Mouse (Mus musculus) G1E (cell line): Measurements from ENCODE around the gene Car10. TPM values are rescaled to one million over a fixed set of nuclear protein-coding genes. Genes with fewer than 3 reads are reported as not detected.

Experiments used
- ATAC-seq: 2 replicates; pipeline ENCODE4 v1.8.0; 2016; ENCODE audit warnings: mild to moderate bottlenecking; ENCODE audit not compliant: insufficient number of reproducible peaks, poor library complexity, low FRiP score, severe bottlenecking; ENCODE audit errors: extremely low read depth
- DNase-seq: peaks from one replicate; pipeline ENCODE4 v3.0.0; 2012; ENCODE audit warnings: low spot score
- H3K27me3 ChIP-seq: 2 replicates; pipeline ENCODE4 v1.6.1; 2012; ENCODE audit warnings: mild to moderate bottlenecking, low read length, inconsistent platforms; ENCODE audit not compliant: insufficient read depth
- H3K36me3 ChIP-seq: replicated peaks from 2 replicates; pipeline ENCODE3; 2012; ENCODE audit warnings: mild to moderate bottlenecking, inconsistent platforms
- H3K4me1 ChIP-seq: 2 replicates; pipeline ENCODE4 v1.6.1; 2012; ENCODE audit warnings: low read depth, low read length, inconsistent platforms, mixed read lengths; ENCODE audit not compliant: insufficient read depth
- H3K4me3 ChIP-seq: 2 replicates; pipeline ENCODE4 v1.5.1; 2012; ENCODE audit warnings: low read depth, mild to moderate bottlenecking, inconsistent platforms, low read length, moderate library complexity, mixed read lengths
- H3K9me3 ChIP-seq: replicated peaks from 2 replicates; pipeline ENCODE4 v1.6.1; 2012; ENCODE audit warnings: inconsistent platforms
- CTCF ChIP-seq: IDR thresholded peaks from 2 replicates; pipeline ENCODE4 v1.5.1; 2012; ENCODE audit warnings: low read depth, low read length, inconsistent platforms, mixed read lengths
- GATA1 ChIP-seq: IDR thresholded peaks from 2 replicates; pipeline ENCODE4 v1.6.1; 2012; ENCODE audit warnings: borderline replicate concordance, low read length, inconsistent platforms, mixed read lengths
- GATA2 ChIP-seq: IDR thresholded peaks from 2 replicates; pipeline ENCODE4 v1.6.1; 2012; ENCODE audit warnings: low read depth, low read length, inconsistent platforms, borderline replicate concordance
- POLR2AphosphoS5 ChIP-seq: IDR thresholded peaks from 2 replicates; pipeline ENCODE4 v1.6.1; 2012; ENCODE audit warnings: low read depth, low read length, inconsistent platforms; ENCODE audit not compliant: insufficient replicate concordance
- TAL1 ChIP-seq: conservative IDR thresholded peaks from 2 replicates; pipeline ENCODE4 v1.6.1; 2012; ENCODE audit warnings: low read depth, low read length, inconsistent platforms, mixed read lengths
- polyA plus RNA-seq: library from polyadenylated mRNA; stranded (reverse); fragments of >175 nt; gene quantifications from 2 replicates; pipeline ENCODE4 v1.2.3, GENCODE M21; 2012
- total RNA-seq, 2 experiments: library from RNA; stranded (forward) in 1 of 2; stranded (reverse) in 1 of 2; fragments of 200-1000 nt in 1 of 2; fragments of >200 nt in 1 of 2; fragmentation: Nextera tagmentation in 1 of 2; gene quantifications; 2 replicates each; pipeline ENCODE4 v1.2.3; 2014 to 2017

Gene Car10
- total and polyA plus RNA-seq, 3 experiments = not detected

DNA sequence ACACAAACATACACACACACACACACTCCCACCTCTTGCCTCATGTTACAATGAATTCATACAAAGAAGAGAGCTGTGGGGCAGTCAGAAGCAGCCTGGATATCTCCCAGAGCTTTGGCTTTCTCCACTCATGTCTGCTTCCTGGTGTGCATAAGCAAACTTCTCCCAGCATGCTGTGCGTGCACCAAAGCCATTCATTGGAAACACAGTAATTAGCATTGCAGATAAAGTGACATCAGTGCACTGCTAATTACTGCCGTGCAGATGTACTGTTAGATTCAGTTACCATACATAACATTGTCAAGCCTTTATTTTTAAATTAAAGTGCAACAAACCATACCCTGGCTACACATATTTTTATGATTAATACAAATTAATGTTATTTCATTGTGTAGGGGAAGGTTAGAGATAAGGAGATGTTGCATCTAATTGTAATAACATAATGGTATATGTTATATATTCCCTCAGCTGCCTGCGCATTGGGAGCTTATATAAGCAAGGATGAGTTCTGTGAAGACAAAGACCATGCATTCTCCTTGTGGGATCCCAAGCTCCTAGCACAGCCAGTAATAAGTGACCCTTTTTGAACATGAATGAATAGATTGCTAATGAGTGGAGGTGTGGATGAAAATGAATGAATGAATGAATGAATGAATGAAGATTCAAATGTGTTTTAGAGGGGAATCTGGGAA, 390.2 kb downstream of the Car10 start:
- TF ChIP-seq TAL1 (no peak), CTCF (no peak), GATA1 (no peak), GATA2 (no peak), POLR2AphosphoS5 (no peak)
- DNase-seq (no peak), ATAC-seq (no peak)
- Histone ChIP-seq H3K4me1 (no peaks in the 10 kb centered on the region), H3K4me3 (no peak overlapping the region), H3K36me3 (no peaks in the 10 kb centered on the region), H3K9me3 (peaks cover 33% of the 10 kb centered on the region), H3K27me3 (no peaks in the 10 kb centered on the region)

DNA sequence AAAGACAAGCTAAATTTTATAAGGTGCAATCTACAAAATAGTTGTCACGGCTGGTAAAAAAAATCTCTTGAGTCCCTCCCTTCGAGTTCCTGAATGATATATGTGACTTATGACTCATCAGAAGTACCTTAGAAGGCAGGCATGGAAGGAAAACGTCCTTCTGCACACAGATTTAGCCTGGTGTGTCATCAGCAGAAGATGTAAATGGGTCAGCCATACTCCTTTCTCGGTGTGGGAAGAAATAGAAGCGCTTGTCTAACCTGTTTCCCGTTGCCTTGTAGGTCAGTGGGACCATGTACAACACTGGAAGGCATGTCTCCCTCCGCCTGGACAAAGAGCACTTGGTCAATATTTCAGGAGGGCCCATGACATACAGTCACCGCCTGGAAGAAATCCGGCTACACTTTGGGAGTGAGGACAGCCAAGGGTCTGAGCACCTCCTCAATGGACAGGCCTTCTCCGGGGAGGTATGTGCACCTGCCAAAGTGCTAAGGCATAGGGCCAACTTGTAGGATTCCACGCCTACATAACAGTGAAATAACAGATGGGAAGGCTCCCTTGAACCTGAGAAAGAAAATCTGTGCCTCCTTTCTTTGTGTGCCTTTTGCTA, 392.5 kb downstream of the Car10 start:
- no peaks in the 10 kb centered on the region for H3K4me1 ChIP-seq
- no peak for TF ChIP-seq TAL1
- TF ChIP-seq POLR2AphosphoS5 = no peak
- no peak for TF ChIP-seq GATA2
- TF ChIP-seq CTCF = no peak
- TF ChIP-seq GATA1 = no peak
- no peak overlapping the region for H3K4me3 ChIP-seq
- ATAC-seq (no peak), DNase-seq (no peak)
- H3K9me3 ChIP-seq = peaks cover 20% of the 10 kb centered on the region
- no peaks in the 10 kb centered on the region for H3K36me3 ChIP-seq
- H3K27me3 ChIP-seq = no peaks in the 10 kb centered on the region

DNA sequence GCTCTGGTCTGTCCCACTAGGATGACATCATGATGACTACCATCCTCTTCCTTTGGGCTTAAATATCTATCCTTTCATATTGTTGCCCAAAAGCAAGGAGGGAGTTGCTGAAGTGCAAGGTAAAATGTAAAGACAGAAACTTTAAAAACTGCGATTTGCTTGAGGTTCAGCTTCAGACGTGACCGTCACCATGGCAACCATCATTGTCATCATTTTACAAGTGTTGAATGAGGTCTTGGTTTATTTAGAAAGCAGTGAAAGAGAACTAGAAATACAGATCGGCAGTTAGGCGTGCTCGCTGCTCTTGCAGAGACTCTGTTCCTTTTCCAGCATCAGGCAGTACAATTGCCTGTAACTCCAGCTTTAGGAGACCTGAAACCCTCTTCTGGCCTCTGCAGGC, 400.1 kb downstream of the Car10 start:
- H3K4me3 ChIP-seq = no peak overlapping the region
- H3K27me3 ChIP-seq = no peaks in the 10 kb centered on the region
- H3K9me3 ChIP-seq = peaks cover 36% of the 10 kb centered on the region
- ATAC-seq = no peak
- TF ChIP-seq CTCF (no peak), POLR2AphosphoS5 (no peak), GATA2 (no peak), TAL1 (no peak), GATA1 (no peak)
- no peaks in the 10 kb centered on the region for H3K4me1 ChIP-seq
- no peak for DNase-seq
- no peaks in the 10 kb centered on the region for H3K36me3 ChIP-seq

DNA sequence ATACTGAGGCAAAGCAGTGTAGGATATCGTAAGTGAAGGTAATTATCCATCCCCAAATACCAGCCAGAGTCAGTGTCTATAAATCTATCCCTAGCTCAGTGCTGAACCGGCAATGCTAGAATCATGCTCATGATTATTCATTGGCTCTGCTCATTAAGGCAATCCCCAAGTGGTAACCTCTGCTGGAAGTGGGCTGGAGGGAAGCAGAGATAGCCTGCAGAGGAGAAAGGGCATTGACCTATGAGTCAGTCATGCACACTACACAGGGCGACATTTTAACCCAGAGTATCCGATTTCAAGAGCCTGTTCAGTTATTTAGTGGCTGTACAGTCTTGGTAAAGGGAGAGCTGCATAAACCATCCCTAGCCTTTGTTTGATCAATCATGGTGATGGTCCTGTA, 402.6 kb downstream of the Car10 start:
- no peak for TF ChIP-seq CTCF
- H3K4me1 ChIP-seq = no peaks in the 10 kb centered on the region
- H3K36me3 ChIP-seq = no peaks in the 10 kb centered on the region
- H3K9me3 ChIP-seq = peaks cover 40% of the 10 kb centered on the region
- no peak overlapping the region for H3K4me3 ChIP-seq
- no peak for DNase-seq
- ATAC-seq = no peak
- H3K27me3 ChIP-seq = no peaks in the 10 kb centered on the region

DNA sequence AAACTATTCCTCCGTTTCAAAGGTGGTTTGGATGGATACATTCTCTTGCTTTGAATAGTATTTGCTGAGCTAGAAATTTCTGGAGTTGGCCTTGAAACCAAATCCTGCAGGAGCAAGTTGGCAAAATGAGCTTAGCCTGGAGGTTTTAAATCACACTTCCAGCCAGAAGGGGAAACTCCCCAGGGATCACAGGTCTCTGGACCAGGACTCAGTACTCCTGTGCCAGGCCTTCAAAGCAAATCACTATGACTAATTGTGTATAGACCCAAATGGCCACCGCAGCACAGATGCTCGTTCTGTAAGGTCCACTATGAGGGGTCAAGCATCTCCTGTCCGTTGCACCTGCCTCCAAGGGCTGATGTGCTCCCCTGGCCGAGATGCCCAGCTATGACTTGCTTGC, 403.8 kb downstream of the Car10 start:
- no peak for TF ChIP-seq GATA1
- Histone ChIP-seq H3K4me3 (no peak overlapping the region), H3K4me1 (no peaks in the 10 kb centered on the region), H3K36me3 (no peaks in the 10 kb centered on the region), H3K9me3 (peaks cover 37% of the 10 kb centered on the region), H3K27me3 (no peaks in the 10 kb centered on the region)
- ATAC-seq (no peak), DNase-seq (no peak)

DNA sequence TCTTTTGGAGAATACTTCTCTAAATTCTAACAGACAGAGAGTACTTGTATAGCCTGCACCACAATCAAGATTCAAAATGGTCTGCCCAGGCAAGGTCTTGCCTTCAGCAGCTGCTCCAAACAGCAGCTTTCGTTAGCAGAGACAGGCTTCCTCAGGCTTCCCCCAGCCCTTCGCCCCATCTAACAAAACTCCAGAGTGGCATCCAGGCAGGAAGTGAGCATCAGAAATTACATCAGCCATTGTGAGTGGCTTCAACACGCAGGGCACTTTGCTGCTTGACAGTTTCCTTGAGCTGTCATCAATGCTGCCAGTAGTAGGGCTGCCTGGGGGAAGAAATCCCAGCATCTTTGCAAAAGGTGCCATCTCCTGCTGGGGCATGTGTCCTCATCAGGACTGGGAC, 405.0 kb downstream of the Car10 start:
- DNase-seq = no peak
- Histone ChIP-seq H3K27me3 (no peaks in the 10 kb centered on the region), H3K9me3 (peaks cover 37% of the 10 kb centered on the region), H3K4me1 (no peaks in the 10 kb centered on the region), H3K36me3 (no peaks in the 10 kb centered on the region), H3K4me3 (no peak overlapping the region)
- no peak for ATAC-seq
- TF ChIP-seq POLR2AphosphoS5 (no peak), GATA2 (no peak), CTCF (no peak), GATA1 (no peak), TAL1 (no peak)

DNA sequence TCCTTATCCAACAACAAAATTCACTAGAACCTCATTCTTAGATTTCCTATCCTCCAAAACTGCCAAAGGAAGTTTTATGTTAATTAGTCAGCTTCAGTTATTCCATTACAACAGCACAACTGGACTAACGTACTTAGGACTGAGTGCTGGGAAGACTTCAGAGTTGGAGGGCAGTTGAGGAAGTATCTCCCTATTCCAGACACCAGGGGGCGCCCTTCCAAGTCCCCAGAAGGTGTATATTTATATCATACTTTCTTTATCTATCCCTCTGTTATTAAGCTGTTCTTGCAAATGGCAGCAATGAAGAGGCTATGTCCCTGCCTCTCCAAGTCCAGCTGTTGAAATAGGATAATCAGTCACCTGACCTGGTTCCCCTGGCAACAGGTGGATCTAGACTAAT, 405.6 kb downstream of the Car10 start:
- Histone ChIP-seq H3K4me1 (no peaks in the 10 kb centered on the region), H3K27me3 (no peaks in the 10 kb centered on the region), H3K9me3 (peaks cover 39% of the 10 kb centered on the region), H3K36me3 (no peaks in the 10 kb centered on the region), H3K4me3 (no peak overlapping the region)
- TF ChIP-seq GATA1 (no peak), POLR2AphosphoS5 (no peak), CTCF (no peak), TAL1 (no peak), GATA2 (no peak)
- DNase-seq (no peak), ATAC-seq (no peak)
